Mouse (Mus musculus) liver, postnatal 0 days (tissue): ENCODE measurements around the gene Gca. TPM values are rescaled to one million over a fixed set of nuclear protein-coding genes. Genes with fewer than 3 reads are reported as not detected.

ENCODE experiments used
- ATAC-seq: fragments of 200-750 bp; cut with Nextera tagmentation; 2 replicates; pipeline ENCODE4 v1.8.0; 2017; ENCODE audit warnings: mild to moderate bottlenecking, moderate library complexity
- DNase-seq: peaks from one replicate; pipeline ENCODE4 v3.0.0-alpha.2; 2016
- H3K27ac ChIP-seq: fragments of 300-500 bp; sonication (generic); 2 replicates; pipeline ENCODE4 v1.5.1; 2014; ENCODE audit warnings: antibody characterized with exemption, moderate library complexity, mild to moderate bottlenecking, low read depth
- H3K27me3 ChIP-seq: fragments of 300-500 bp; sonication (generic); 2 replicates; pipeline ENCODE4 v1.6.1; 2014; ENCODE audit warnings: low read length, control low read depth, mixed read lengths; ENCODE audit not compliant: insufficient read depth
- H3K36me3 ChIP-seq: fragments of 300-500 bp; sonication (generic); replicated peaks from 2 replicates; pipeline ENCODE4 v1.6.1; 2014; ENCODE audit warnings: mild to moderate bottlenecking, control low read depth, low read length, moderate library complexity, mixed read lengths; ENCODE audit not compliant: insufficient read depth
- H3K4me1 ChIP-seq: fragments of 300-500 bp; sonication (generic); 2 replicates; pipeline ENCODE4 v1.6.1; 2014; ENCODE audit warnings: antibody characterized with exemption, mild to moderate bottlenecking, control low read depth; ENCODE audit not compliant: insufficient read depth
- H3K4me2 ChIP-seq: fragments of 300-500 bp; sonication (generic); 2 replicates; pipeline ENCODE4 v1.6.1; 2014; ENCODE audit warnings: low read depth, mild to moderate bottlenecking, low read length, moderate library complexity, mixed read lengths
- H3K4me3 ChIP-seq: fragments of 300-500 bp; sonication (generic); 2 replicates; pipeline ENCODE4 v1.5.1; 2014; ENCODE audit warnings: low read depth, low read length
- H3K9ac ChIP-seq: fragments of 300-500 bp; sonication (generic); replicated peaks from 2 replicates; pipeline ENCODE4 v1.6.1; 2014; ENCODE audit warnings: mild to moderate bottlenecking, moderate library complexity
- H3K9me3 ChIP-seq: fragments of 300-500 bp; sonication (generic); 2 replicates; pipeline ENCODE4 v1.6.1; 2016; ENCODE audit warnings: mild to moderate bottlenecking, control low read depth, low read length, mixed read lengths
- CTCF ChIP-seq: sonication (generic); IDR thresholded peaks from 2 replicates; pipeline ENCODE4 v1.5.1; 2016; ENCODE audit warnings: antibody characterized with exemption, low read depth
- EP300 ChIP-seq: IDR thresholded peaks from 2 replicates; pipeline ENCODE4 v1.6.1; 2016; ENCODE audit warnings: antibody characterized with exemption, low read depth, mild to moderate bottlenecking
- WGBS: fragments of 180-500 bp; shearing (Covaris S2); extraction: QIAGEN DNeasy Blood & Tissue Kit; methylation state at CpG from one replicate; pipeline ENCODE4 v1.1.7; 2014; ENCODE audit not compliant: insufficient replicate concordance; 5-methylcytosine and 5-hydroxymethylcytosine counted together
- polyA plus RNA-seq: library from polyadenylated mRNA; unstranded; fragments of >200 nt; fragmentation: Nextera tagmentation; extraction: Ambion mirVana; gene quantifications from 2 replicates; pipeline ENCODE4 v1.2.1, GENCODE M21; 2015

Gca gene
- polyA plus RNA-seq, 1 experiment from 2014 or later: 5.1 TPM

DNA sequence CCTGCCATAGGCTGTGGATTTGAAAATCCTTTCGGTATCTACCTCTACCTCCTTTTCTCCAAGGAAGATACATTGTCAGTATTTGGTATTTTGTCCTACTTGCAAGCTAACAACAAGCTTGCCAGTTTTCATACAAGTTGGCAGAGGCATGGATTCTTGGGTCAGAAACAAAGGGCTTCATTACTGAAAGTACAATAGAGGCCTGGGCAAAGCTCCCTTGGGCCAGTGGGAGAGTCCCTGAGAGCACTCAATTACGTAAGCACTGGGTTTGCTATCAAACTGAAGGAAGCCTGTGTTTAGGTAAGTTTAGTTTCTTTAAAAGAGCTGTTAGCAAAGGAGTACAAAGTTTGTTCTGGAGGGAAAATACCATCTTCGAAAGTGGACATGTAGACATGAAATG, 1.5 kb upstream of the Gca start:
- Histone ChIP-seq H3K9me3 (no peaks in the 10 kb centered on the region), H3K27ac (no peak overlapping the region), H3K9ac (no peak overlapping the region), H3K4me1 (no peaks in the 10 kb centered on the region), H3K27me3 (no peaks in the 10 kb centered on the region), H3K36me3 (no peaks in the 10 kb centered on the region), H3K4me2 (no peak overlapping the region), H3K4me3 (no peak overlapping the region)
- DNase-seq: no peak
- ATAC-seq: no peak
- WGBS: 76% methylated on average over 3 of the region's 3 CpGs
- TF ChIP-seq CTCF (no peak), EP300 (no peak)

DNA sequence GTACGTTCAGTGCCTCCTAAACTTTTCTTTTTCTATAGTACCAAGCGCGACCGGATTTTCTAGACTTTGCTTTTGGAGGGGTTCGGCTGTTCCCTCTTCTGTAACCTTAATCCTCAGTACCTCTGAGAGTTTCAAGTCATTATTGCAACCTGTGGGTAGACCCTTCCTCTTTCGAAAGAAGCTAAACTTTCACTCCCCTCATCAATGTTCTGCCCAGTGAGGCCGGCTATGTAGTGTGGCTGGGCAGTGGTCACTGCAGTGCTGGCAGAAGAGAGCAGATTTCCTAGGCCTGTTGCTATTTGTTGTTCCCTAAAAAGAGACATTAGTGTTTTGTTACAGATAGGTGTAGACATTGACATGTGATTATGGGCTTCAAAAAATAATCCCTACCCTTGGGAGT, 754 bp downstream of the Gca start:
- H3K27ac ChIP-seq: peak overlapping the region; percentile 83; the same call in 1 of the 2 replicates
- no peaks in the 10 kb centered on the region for H3K27me3 ChIP-seq
- no peak for TF ChIP-seq CTCF
- TF ChIP-seq EP300: no peak
- no peaks in the 10 kb centered on the region for H3K36me3 ChIP-seq
- peak overlapping the region; percentile 68; the same call in 1 of the 2 replicates for H3K9ac ChIP-seq
- no peaks in the 10 kb centered on the region for H3K4me1 ChIP-seq
- H3K4me2 ChIP-seq: peak overlapping the region; percentile 79
- ATAC-seq: no peak
- DNase-seq: no peak
- H3K4me3 ChIP-seq: peak overlapping the region; percentile 69
- no peaks in the 10 kb centered on the region for H3K9me3 ChIP-seq
- 52% methylated on average over 7 of the region's 7 CpGs for WGBS

DNA sequence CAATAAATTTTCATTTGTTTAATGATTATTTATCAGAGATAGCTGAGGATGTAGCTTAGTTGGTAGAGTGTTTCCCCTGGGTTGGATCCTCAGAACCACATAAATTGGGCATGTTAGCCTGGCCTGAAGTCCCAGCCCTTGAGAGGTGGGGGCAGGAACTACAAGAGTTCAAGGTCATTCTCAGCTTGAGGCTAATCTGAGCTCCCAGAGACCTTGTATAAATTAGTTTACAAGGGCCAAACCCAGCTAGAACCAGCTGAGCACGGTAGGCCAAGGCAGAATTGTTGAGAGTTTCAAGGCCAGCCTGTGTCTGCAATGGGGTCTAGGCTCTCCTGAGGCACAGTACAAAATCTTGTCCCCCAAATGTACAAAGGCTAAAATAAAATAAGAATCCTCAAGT, 1.5 kb downstream of the Gca start:
- Histone ChIP-seq H3K36me3 (no peaks in the 10 kb centered on the region), H3K4me1 (no peaks in the 10 kb centered on the region), H3K9ac (0 out of 2 replicates have a peak overlapping the region, but pooled peaks have one; percentile 21), H3K27ac (no peak overlapping the region), H3K27me3 (no peaks in the 10 kb centered on the region), H3K4me2 (peak overlapping the region; percentile 47), H3K4me3 (no peak overlapping the region), H3K9me3 (no peaks in the 10 kb centered on the region)
- no peak for DNase-seq
- TF ChIP-seq CTCF: no peak
- no peak for ATAC-seq
- WGBS: 52% methylated on average over 1 of the region's 1 CpGs

DNA sequence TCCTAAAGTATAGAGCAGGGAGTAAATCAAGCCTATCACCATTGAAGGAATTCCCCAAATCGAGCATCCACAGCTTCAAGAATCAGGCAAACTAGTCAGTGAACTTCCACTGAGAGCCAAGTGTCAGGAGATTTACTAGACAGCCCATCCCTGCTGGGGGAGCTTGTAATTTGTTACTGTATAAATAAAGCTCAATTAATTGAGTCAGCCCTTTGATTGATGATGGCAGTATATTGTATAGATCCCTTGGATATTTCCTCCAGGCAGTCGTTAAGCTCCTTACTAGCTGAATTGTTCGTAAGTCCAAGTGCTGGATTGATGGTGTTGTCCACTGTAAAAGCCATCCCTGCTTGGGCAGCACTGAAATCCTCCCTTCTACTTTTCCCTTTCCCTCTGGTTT, 5.8 kb downstream of the Gca start:
- Histone ChIP-seq H3K27ac (no peak overlapping the region), H3K9me3 (no peaks in the 10 kb centered on the region), H3K27me3 (no peaks in the 10 kb centered on the region), H3K4me2 (no peak overlapping the region), H3K36me3 (0 out of 2 replicates have a peak, but pooled peaks cover 2% of the 10 kb centered on the region), H3K4me1 (peaks cover 4% of the 10 kb centered on the region; the same call in 1 of the 2 replicates), H3K4me3 (no peak overlapping the region), H3K9ac (no peak overlapping the region)
- no peak for TF ChIP-seq CTCF
- TF ChIP-seq EP300: no peak
- WGBS: 77% methylated on average over 3 of the region's 3 CpGs
- ATAC-seq: no peak
- no peak for DNase-seq

DNA sequence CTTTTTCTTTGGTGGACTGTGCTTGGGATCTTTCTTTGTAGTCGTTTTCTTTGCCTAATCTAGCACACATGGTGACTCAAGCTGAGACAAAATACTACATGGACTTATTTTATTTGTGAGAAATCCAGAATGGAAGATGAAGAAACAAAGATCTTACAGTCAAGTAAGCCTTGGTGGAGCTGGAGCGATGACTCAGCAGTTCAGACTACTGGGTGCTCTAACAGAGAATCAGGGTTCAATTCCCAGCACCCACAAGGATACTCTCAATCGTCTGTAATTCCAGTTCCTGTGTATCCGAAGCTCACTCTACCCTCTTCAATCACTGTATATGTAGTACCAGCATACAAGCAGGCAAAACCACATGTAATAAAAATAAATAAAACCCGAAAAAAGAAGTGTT, 6.2 kb downstream of the Gca start:
- Histone ChIP-seq H3K27me3 (no peaks in the 10 kb centered on the region), H3K4me1 (peaks cover 4% of the 10 kb centered on the region; the same call in 1 of the 2 replicates), H3K9me3 (no peaks in the 10 kb centered on the region), H3K4me2 (no peak overlapping the region), H3K27ac (no peak overlapping the region), H3K9ac (no peak overlapping the region), H3K36me3 (0 out of 2 replicates have a peak, but pooled peaks cover 2% of the 10 kb centered on the region), H3K4me3 (no peak overlapping the region)
- ATAC-seq (no peak), DNase-seq (no peak)
- 74% methylated on average over 5 of the region's 5 CpGs for WGBS
- no peak for TF ChIP-seq EP300
- no peak for TF ChIP-seq CTCF

DNA sequence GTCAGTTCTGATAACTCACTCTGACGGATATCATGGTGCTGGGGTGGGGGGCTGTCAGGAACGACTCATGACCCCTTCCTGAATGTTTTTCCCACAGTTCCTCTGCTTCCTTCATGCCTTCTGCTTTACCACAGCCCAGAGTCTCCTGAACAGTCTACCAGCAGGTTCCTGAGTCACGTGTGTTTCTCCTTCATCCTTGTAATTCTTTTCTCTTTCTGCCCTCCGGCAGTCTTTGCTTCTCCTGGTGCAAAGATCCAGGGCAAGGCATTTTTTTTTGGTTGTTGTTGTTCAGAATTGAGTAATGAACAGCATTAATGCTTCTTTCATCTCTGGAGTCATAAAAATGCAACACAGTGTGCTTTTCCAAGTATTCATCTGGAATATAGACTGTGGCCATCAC, 6.7 kb downstream of the Gca start:
- ATAC-seq (no peak), DNase-seq (no peak)
- H3K4me3 ChIP-seq: no peak overlapping the region
- H3K27ac ChIP-seq: no peak overlapping the region
- no peaks in the 10 kb centered on the region for H3K27me3 ChIP-seq
- H3K9me3 ChIP-seq: no peaks in the 10 kb centered on the region
- TF ChIP-seq CTCF (no peak), EP300 (no peak)
- 0 out of 2 replicates have a peak, but pooled peaks cover 2% of the 10 kb centered on the region for H3K36me3 ChIP-seq
- WGBS: 68% methylated on average over 4 of the region's 4 CpGs
- H3K9ac ChIP-seq: no peak overlapping the region
- H3K4me2 ChIP-seq: no peak overlapping the region
- H3K4me1 ChIP-seq: peaks cover 4% of the 10 kb centered on the region; the same call in 1 of the 2 replicates

DNA sequence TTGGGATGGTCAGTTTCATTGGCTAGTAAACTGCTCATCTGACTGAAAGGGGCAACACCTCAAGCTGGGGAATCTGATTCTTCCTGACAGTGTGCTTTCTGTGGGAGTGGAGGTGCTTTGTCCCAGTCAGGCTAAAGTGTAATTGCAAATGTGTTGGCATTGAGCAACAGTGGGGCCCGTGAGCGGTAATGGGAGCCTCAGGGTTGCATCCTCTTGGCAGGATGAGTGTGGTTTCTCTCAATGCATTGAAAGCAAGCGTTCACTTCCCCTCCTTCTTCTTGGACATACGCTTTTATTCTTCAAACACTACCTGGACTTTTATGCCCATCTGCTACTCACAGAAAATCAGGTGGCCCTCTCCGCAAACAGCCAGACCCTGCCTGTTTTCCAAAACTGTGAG, 8.7 kb downstream of the Gca start:
- H3K36me3 ChIP-seq: 0 out of 2 replicates have a peak, but pooled peaks cover 2% of the 10 kb centered on the region
- H3K27me3 ChIP-seq: no peaks in the 10 kb centered on the region
- peak overlapping the region; percentile 19; the same call in 1 of the 2 replicates for H3K4me2 ChIP-seq
- H3K27ac ChIP-seq: no peak overlapping the region
- ATAC-seq (0 out of 2 replicates have a peak, but pooled peaks have one; percentile 33), DNase-seq (peak; percentile 23)
- no peak overlapping the region for H3K9ac ChIP-seq
- TF ChIP-seq CTCF: no peak
- TF ChIP-seq EP300: no peak
- no peaks in the 10 kb centered on the region for H3K9me3 ChIP-seq
- H3K4me3 ChIP-seq: no peak overlapping the region
- peaks cover 4% of the 10 kb centered on the region; the same call in 1 of the 2 replicates for H3K4me1 ChIP-seq
- WGBS: 63% methylated on average over 5 of the region's 5 CpGs
